Mouse (Mus musculus): ENCODE measurements around the gene Xrcc3. TPM values are rescaled to one million over a fixed set of nuclear protein-coding genes. Genes with fewer than 3 reads are reported as not detected.

Gene Xrcc3
- polyA plus RNA-seq, 1 experiment from 2014 or later, result 3.1 TPM

DNA sequence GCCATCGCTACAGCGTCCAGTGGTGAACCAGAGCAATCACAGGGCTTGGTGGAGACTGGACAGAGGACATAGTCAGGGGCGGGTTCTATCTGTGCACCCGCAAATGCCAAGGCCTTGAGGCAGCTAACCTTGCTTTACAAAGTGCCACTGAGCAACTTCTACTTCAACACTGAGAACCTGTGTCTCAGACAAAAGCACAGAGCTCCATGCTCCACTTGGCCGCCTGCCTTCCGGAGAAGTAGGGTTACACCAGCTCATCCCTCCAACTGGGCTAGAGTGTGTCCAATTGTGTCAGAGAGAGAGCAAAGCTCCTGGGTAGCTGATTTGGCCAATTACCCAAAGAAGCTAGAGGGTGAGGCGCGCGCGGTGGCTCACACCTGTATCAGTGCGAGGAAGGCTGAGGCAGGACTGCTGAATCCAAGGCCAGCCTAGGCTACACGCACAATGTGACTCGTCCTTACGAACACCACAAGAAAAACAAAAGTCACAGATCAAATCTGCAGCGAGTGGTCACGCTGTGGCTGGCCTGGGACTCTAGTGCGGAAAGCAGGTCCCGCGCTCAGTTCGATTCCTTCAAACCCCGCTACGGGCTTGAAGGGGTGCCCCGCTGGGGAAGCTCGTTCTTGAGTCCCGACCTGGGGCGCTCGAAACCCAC is 435 bp downstream of the Xrcc3 start:
- ATAC-seq (replicated peaks), result no peak; the same call in 1 of the 2 replicates
- WGBS, result 6% methylated on average over 27 of the region's 27 CpGs
- peak overlapping the region; percentile 94 for H3K4me3 ChIP-seq
- H3K4me1 ChIP-seq, result peaks cover 45% of the 10 kb centered on the region
- H3K27me3 ChIP-seq (replicated peaks), result no peaks in the 10 kb centered on the region
- H3K27ac ChIP-seq, result no peak overlapping the region
- peak overlapping the region; percentile 43; the same call in 1 of the 2 replicates for H3K9ac ChIP-seq
- H3K9me3 ChIP-seq, result no peaks in the 10 kb centered on the region
- peaks cover under 1% of the 10 kb centered on the region; the same call in 1 of the 2 replicates for H3K36me3 ChIP-seq (replicated peaks)
- H3K4me2 ChIP-seq, result peak overlapping the region; percentile 99

GRCm38 (mm10) chr12:111812611-111813010 is 1.1 kb downstream of the Xrcc3 start:
- no peak overlapping the region for H3K27ac ChIP-seq
- peaks cover 7% of the 10 kb centered on the region for H3K36me3 ChIP-seq (replicated peaks)
- H3K27me3 ChIP-seq (replicated peaks), result no peaks in the 10 kb centered on the region
- no peaks in the 10 kb centered on the region for H3K9me3 ChIP-seq
- no peak overlapping the region for H3K4me3 ChIP-seq
- WGBS, result 72% methylated on average over 12 of the region's 12 CpGs
- peak overlapping the region; percentile 99; the same call in 1 of the 2 replicates for H3K4me2 ChIP-seq
- ATAC-seq (replicated peaks), result no peak
- no peak overlapping the region for H3K9ac ChIP-seq
- peaks cover 45% of the 10 kb centered on the region for H3K4me1 ChIP-seq

- Histone ChIP-seq H3K4me3 (no peak overlapping the region), H3K4me2 (no peak overlapping the region), H3K27ac (no peak overlapping the region), H3K4me1 (peaks cover 45% of the 10 kb centered on the region), H3K9me3 (no peaks in the 10 kb centered on the region), H3K9ac (no peak overlapping the region), H3K36me3 (replicated peaks) (peaks cover 7% of the 10 kb centered on the region), H3K27me3 (replicated peaks) (no peaks in the 10 kb centered on the region)
- no peak for ATAC-seq (replicated peaks)
- 84% methylated on average over 13 of the region's 13 CpGs for WGBS
Observed at GRCm38 (mm10) chr12:111812075-111812474, 1.6 kb downstream of the Xrcc3 start.

GRCm38 (mm10) chr12:111809762-111810161 is 3.9 kb downstream of the Xrcc3 start:
- no peak for ATAC-seq (replicated peaks)
- H3K27ac ChIP-seq, result peak overlapping the region; percentile 28
- no peak overlapping the region for H3K4me3 ChIP-seq
- WGBS, result 2% methylated on average over 9 of the region's 9 CpGs
- peaks cover 24% of the 10 kb centered on the region for H3K4me1 ChIP-seq
- no peaks in the 10 kb centered on the region for H3K27me3 ChIP-seq (replicated peaks)
- no peaks in the 10 kb centered on the region for H3K9me3 ChIP-seq
- H3K9ac ChIP-seq, result no peak overlapping the region
- no peak overlapping the region for H3K4me2 ChIP-seq
- peaks cover 10% of the 10 kb centered on the region for H3K36me3 ChIP-seq (replicated peaks)

GRCm38 (mm10) chr12:111808775-111809174 is 4.9 kb downstream of the Xrcc3 start:
- Histone ChIP-seq H3K4me3 (no peak overlapping the region), H3K27me3 (replicated peaks) (no peaks in the 10 kb centered on the region), H3K27ac (no peak overlapping the region), H3K4me2 (no peak overlapping the region), H3K9ac (no peak overlapping the region), H3K9me3 (no peaks in the 10 kb centered on the region), H3K4me1 (peaks cover 19% of the 10 kb centered on the region), H3K36me3 (replicated peaks) (peaks cover 10% of the 10 kb centered on the region)
- ATAC-seq (replicated peaks), result no peak
- WGBS, result 93% methylated on average over 6 of the region's 6 CpGs

DNA sequence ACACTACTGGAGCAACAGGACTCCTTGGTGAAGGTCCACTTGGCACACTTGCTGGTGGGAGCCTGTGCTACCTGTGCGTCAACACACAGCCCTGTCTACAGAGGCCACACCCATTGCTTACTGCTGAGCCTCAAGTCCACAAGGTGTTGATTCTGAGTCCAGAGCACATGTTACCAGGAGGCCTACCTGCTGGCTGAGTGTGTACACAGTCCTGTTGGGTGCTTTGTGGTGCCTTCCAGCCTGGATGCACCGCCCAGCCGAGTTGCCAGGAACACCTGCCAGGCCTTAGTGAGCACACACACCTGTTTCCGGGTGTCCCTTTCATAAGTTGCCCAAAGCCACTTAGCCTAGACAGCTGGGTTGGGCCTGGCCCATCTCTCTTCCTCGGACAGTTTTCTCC is 10.1 kb downstream of the Xrcc3 start:
- peaks cover 16% of the 10 kb centered on the region for H3K36me3 ChIP-seq (replicated peaks)
- H3K27ac ChIP-seq, result no peak overlapping the region
- H3K9ac ChIP-seq, result no peak overlapping the region
- no peak overlapping the region for H3K4me2 ChIP-seq
- H3K27me3 ChIP-seq (replicated peaks), result no peaks in the 10 kb centered on the region
- no peak for ATAC-seq (replicated peaks)
- no peak overlapping the region for H3K4me3 ChIP-seq
- no peaks in the 10 kb centered on the region for H3K4me1 ChIP-seq
- no peaks in the 10 kb centered on the region for H3K9me3 ChIP-seq
- 91% methylated on average over 5 of the region's 5 CpGs for WGBS

DNA sequence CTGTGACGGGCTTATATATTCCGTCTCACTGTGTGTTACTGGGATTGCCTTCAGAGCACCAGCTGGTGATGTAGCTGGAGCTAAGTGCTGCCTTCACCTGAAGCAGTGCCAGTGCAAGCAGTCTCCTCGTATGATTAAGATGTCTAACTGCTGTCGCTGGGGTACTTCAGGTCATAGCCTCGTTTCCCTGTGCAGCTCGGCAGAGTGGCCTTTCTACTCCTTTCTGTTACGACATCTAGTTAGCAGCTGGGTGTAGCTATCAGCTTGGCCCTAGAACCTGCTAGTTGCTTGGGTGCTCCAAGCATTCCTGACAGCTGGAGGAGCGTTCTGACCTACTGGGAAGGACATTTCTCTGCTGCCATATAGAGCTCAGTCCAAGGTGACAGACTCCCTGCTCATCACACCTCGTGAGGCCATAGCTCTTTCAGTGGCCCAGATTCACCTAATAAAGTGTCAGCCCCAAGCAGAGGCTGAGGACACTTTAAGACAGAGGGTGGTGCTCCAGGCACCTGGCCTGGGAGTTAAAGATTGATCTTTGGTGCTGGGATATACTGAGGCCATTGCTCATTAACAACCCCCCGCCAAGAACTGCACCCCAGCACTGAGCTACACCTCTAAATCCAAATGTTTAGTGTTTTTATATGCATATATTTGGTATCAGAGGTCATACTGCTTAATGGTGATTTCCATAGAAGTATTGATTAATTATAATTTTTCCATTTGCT is 13.1 kb downstream of the Xrcc3 start:
- Histone ChIP-seq H3K4me1 (no peaks in the 10 kb centered on the region), H3K4me2 (no peak overlapping the region), H3K27ac (no peak overlapping the region), H3K9me3 (no peaks in the 10 kb centered on the region), H3K36me3 (replicated peaks) (peaks cover 17% of the 10 kb centered on the region; the same call in 1 of the 2 replicates), H3K27me3 (replicated peaks) (no peaks in the 10 kb centered on the region), H3K4me3 (no peak overlapping the region), H3K9ac (no peak overlapping the region)
- ATAC-seq (replicated peaks), result no peak
- WGBS, result 85% methylated on average over 10 of the region's 10 CpGs

- Histone ChIP-seq H3K27ac (no peak overlapping the region), H3K4me1 (no peaks in the 10 kb centered on the region), H3K4me2 (no peak overlapping the region), H3K27me3 (replicated peaks) (no peaks in the 10 kb centered on the region), H3K36me3 (replicated peaks) (peaks cover 27% of the 10 kb centered on the region; the same call in 1 of the 2 replicates), H3K9ac (no peak overlapping the region), H3K9me3 (no peaks in the 10 kb centered on the region), H3K4me3 (no peak overlapping the region)
- ATAC-seq (replicated peaks), result no peak
- WGBS, result 93% methylated on average over 13 of the region's 13 CpGs
Observed at GRCm38 (mm10) chr12:111798493-111798892, 15.2 kb downstream of the Xrcc3 start.

GRCm38 (mm10) chr12:111797251-111797650 is 16.4 kb downstream of the Xrcc3 start:
- H3K4me1 ChIP-seq, result no peaks in the 10 kb centered on the region
- no peaks in the 10 kb centered on the region for H3K27me3 ChIP-seq (replicated peaks)
- no peak overlapping the region for H3K27ac ChIP-seq
- H3K4me2 ChIP-seq, result no peak overlapping the region
- peaks cover 36% of the 10 kb centered on the region for H3K36me3 ChIP-seq (replicated peaks)
- H3K4me3 ChIP-seq, result no peak overlapping the region
- ATAC-seq (replicated peaks), result no peak
- H3K9me3 ChIP-seq, result no peaks in the 10 kb centered on the region
- H3K9ac ChIP-seq, result no peak overlapping the region
- WGBS, result 86% methylated on average over 8 of the region's 8 CpGs

DNA sequence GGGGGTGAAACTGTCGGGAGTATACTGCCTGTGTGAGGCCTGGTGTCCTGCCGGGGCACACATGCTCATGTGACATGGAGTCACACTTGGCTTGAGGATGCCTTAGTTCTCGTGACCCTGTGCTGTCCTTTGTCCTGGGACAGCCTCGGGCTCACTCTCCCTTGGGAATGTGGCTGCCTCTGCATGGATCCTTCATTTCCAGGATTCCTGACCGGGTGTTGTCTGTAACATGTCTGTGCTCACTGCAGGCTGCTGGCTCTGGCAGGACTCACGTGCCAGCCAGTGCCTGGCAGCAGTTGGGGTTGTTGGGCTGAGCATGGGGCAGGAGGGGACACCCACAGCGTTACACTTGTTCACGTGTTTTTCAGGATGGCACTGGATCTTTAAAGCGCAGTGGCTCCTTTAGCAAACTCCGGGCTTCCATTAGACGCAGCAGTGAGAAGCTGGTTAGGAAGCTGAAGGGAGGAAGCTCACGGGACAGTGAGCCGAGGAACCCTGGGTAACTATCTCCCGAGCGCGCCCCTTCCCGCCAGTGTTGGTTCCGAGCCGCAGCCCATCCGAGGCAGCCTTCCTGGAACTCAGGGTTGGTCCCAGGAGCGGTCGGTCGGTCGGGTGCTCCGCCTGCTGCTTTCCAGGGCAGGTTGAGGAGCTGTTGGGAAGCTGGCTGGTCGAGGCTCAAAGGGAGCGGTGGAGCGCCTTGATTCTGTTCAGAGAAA is 18.3 kb downstream of the Xrcc3 start:
- H3K36me3 ChIP-seq (replicated peaks), result peaks cover 44% of the 10 kb centered on the region
- no peak overlapping the region for H3K9ac ChIP-seq
- WGBS, result 90% methylated on average over 28 of the region's 28 CpGs
- H3K4me1 ChIP-seq, result no peaks in the 10 kb centered on the region
- no peak overlapping the region for H3K4me3 ChIP-seq
- H3K27me3 ChIP-seq (replicated peaks), result no peaks in the 10 kb centered on the region
- H3K4me2 ChIP-seq, result no peak overlapping the region
- no peaks in the 10 kb centered on the region for H3K9me3 ChIP-seq
- H3K27ac ChIP-seq, result no peak overlapping the region
- ATAC-seq (replicated peaks), result no peak

DNA sequence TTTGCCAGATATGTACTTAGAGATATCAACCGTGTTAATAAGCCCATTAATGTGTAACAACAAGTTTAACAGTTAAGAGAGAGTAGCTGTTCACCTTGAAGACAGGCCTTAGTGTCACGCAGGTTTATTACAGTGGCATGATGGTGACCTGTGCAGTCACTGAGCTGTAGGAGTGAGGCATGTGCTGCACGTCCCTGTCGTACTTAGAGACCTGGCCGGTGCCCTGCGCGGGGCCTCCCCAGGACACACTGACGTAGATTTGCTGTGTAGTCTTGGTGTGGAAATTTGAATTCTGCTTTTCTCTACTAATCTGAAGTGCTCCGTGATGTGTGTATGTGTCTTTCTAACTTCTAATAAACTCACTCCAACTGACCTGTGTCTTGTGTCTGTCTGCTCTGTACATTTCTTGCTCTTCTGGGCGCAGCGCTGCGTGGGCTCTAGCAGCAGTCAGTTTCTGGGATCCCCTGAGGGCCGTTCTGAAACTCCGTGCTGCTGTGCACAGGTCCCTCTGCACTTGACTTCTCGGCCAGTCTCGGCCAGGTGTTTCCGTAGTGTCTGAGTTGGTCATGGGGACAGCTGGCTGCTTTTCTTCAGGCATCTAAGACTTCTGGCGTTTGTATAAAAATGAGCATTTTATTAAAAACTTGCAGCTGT is 19.0 kb downstream of the Xrcc3 start:
- peaks cover 51% of the 10 kb centered on the region for H3K36me3 ChIP-seq (replicated peaks)
- no peaks in the 10 kb centered on the region for H3K27me3 ChIP-seq (replicated peaks)
- H3K4me1 ChIP-seq, result no peaks in the 10 kb centered on the region
- H3K9me3 ChIP-seq, result no peaks in the 10 kb centered on the region
- no peak overlapping the region for H3K27ac ChIP-seq
- H3K4me3 ChIP-seq, result no peak overlapping the region
- H3K4me2 ChIP-seq, result no peak overlapping the region
- no peak overlapping the region for H3K9ac ChIP-seq
- 95% methylated on average over 18 of the region's 18 CpGs for WGBS
- ATAC-seq (replicated peaks), result no peak

DNA sequence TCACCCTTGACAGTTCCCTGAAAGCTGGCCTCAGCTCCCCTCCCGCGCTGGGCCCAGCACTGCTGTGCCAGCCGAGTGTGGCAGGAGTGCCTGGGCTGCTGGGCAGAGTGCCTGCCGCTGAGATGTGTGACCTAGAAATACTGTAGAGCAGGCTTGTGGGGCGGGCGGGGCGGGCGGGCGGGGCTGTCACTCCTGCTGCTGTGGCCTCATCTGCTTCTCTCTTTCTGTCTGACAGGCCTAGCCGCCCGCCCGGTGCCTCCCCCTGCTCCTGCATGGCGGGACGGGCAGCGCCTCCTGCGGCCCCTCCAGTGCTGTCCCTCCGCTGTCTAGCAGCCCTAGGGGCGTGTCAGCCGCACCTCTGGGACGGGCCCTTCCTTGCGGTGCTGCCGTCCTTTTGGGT is 19.6 kb downstream of the Xrcc3 start:
- H3K36me3 ChIP-seq (replicated peaks), result peaks cover 56% of the 10 kb centered on the region
- ATAC-seq (replicated peaks), result no peak
- WGBS, result 86% methylated on average over 22 of the region's 22 CpGs
- H3K27me3 ChIP-seq (replicated peaks), result no peaks in the 10 kb centered on the region
- H3K9ac ChIP-seq, result no peak overlapping the region
- no peak overlapping the region for H3K4me3 ChIP-seq
- no peaks in the 10 kb centered on the region for H3K9me3 ChIP-seq
- no peak overlapping the region for H3K27ac ChIP-seq
- no peak overlapping the region for H3K4me2 ChIP-seq
- no peaks in the 10 kb centered on the region for H3K4me1 ChIP-seq

All from midbrain, embryonic 15.5 days (tissue).